Mouse (Mus musculus): Measurements from ENCODE around the gene Fam20a.

Gene Fam20a

DNA sequence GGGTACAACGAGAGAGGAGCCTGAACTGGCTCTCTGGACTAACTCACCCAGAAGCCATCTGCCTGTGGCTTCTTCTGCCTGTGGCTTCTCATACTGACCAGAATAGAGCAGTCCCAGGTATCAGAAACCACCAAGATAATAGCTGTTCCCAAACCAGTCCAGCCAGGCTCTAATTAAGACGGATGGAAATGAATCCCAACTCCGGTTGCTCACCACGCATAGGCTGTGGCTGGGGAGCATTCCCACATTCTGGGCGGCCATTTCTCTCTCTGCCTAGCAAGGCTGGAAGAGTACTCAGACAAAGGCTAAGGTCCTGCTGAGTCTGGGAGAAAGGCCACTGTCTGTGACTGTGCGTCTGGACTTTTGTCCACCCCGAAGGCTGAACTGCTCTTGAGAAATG is 5.1 kb downstream of the Fam20a start:
- no peak for DNase-seq (ENCODE audit: low spot score)

DNA sequence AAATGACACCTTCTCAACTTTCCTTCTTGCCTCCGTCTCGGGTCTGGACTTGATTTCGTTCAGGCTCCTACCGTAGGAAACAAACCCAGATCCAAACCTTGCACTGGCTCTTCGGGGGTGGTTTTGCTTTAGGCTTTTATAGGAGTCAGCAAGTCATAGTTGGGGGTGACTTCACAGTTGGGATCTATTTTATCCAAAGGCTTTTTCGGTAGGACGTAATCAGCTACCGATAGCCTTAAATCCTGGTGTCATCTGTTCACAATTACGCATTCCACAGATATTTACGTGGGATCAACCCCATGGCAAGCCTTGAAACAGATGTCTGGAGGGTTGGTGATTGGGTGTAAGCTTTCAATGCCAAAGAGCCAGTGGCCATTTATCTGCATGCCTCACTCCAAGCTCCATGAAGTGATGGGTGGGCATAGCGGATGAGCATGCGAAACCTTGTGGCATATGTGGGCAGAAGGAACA is 6.7 kb downstream of the Fam20a start:
- DNase-seq (ENCODE audit: low spot score) = no peak

GRCm38 (mm10) chr11:109714341-109715247 is 7.5 kb downstream of the Fam20a start:
- DNase-seq (ENCODE audit: low spot score) = no peak

DNA sequence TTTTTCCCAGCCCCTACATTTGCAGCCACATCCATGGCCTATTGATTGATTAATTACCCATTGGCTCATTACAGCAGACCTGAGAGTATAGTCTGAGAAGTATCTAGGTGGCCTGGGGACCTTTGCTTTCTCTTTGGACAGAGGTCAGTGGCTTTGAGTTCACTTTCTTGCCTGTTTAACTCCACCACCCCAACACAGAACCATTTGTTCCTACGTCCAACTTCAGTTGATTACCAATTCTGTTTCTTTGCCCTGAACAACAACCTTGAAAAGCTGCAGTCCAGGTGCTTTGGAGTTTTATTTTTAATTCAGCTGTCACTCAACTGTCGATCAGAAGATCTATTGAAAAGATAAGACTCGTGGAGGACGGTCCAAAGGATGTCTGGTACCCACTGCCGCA is 12.6 kb downstream of the Fam20a start:
- no peak for DNase-seq (ENCODE audit: low spot score)

DNA sequence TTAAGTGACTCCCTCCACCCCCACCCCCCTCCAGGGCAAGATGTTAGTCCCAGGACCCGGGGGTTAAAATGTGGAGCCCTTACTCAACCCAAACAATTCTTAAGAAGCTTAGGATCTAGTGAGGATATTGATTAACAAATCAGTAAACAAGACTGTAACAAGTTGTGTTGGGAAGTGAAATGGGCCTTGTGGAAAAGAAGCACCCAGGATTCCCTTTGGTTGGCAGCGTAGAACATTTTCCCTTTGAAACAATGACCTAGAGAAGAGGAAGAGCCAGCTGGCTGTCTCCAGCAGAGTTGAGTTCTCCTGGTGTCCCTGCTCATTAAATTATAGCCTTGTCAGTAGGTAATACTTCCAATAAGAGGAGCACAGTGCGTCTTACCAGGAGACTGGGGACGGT is 13.3 kb downstream of the Fam20a start:
- no peak for DNase-seq (ENCODE audit: low spot score)

- no peak for DNase-seq (ENCODE audit: low spot score)
These were observed 14.6 kb downstream of the Fam20a start for GRCm38 (mm10) chr11:109707442-109707841.

DNA sequence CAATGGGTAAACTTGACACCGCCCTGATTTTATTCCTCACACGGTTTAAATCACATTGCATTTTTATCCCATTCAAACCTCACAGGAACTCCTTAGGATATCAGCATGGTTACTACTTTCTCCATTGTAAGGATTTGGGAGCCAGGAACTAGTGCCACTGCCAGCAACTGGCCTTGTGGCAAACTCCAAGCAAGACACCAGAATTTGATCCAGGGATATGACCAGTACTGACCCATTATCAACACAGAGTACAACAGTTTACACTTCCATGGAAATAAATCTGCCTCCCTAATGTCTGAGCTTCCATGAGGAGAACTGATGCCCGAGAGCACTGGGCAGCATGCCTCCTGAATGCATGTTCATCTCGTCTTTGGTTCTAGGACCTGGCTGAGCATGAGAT is 15.5 kb downstream of the Fam20a start:
- DNase-seq (ENCODE audit: low spot score) = no peak

DNA sequence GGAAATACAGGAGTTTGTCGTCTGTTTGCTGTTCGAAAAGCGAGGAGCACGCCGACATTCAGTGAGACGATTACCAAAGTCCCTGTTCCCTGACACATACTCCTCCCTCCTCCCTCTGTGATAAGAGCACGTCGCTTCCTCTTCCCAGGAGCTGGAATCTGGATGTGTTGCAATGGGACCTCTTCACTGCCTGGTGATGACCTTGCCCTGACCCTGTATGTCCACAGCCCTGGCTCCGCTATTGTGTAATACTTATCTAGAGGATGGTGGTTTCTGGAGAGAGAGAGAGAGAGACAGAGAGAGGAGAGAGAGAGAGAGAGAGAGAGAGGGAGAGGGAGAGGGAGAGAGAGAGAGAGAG is 16.0 kb downstream of the Fam20a start:
- no peak for DNase-seq (ENCODE audit: low spot score)

DNA sequence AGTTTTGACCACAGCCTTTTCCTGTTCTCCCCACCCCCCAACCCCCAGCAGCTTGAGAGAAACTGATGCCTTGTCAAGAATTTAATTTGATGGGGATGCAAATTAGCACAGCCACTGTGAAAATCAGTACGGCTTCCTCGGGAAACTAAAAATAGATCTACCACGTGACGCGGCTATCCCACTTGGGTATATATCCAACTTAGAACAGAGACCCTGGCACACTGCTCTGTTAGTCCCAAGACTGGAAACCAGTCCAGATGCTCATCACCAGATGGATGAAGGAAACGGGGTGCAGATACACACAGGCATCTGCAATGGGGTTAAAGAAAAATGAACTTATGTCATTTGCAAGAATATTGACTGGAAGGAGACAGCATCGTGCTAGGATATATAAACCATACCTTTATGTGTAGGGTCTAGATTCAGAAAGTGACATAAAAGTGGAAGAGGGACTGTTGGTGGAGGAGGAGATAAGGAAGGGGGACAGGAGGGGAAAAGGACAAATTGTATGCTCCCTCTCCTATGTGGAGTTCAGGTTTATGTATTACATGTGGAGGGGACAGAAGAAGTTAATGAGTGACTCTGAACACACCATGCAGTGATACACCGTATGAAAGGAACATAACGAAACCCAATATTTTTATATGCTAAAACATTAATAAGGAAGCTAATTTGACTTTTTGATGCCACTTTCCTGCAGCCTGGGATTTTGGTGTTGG is 16.6 kb downstream of the Fam20a start:
- no peak for DNase-seq (ENCODE audit: low spot score)

DNA sequence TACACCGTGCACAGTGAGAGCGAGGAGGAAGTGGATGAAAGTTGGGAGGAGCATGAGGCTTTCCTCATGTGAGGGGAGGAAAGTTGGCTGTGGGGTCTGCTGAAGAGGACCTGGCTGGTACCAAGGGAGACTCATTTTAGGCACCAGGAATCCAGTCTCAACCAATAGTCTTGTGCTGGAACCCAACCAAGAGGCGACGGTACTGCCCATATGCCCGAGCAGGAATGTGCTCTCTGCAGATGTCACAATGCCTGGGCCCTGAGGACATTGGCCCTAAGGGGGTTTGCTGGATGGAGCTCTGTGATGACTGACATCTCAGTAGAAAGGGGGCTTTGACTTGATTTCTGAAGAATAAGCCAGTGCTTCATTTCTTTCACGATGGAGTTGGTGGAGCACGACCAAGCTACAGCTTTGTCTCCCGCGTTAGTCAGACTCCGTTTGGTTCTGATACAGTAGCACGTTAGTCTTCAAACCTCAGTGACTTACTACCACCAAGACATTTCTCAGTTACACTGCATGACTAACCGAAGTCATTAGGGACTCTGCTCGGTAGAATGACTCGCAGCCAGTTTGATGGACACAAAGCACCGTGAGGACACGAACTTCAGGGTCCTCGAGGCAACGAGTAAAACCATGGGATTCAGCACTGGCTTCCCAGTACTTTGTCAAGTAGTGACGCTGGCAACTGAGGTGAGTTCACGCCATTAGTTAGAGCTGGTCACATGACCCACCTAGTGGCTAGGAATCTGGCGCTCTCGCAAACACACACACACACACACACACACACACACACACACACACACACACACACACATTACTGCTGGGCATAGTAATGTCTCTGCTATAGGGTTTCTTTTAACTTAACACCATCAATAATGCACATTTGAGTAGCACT is 17.5 kb downstream of the Fam20a start:
- DNase-seq (ENCODE audit: low spot score) = no peak

DNA sequence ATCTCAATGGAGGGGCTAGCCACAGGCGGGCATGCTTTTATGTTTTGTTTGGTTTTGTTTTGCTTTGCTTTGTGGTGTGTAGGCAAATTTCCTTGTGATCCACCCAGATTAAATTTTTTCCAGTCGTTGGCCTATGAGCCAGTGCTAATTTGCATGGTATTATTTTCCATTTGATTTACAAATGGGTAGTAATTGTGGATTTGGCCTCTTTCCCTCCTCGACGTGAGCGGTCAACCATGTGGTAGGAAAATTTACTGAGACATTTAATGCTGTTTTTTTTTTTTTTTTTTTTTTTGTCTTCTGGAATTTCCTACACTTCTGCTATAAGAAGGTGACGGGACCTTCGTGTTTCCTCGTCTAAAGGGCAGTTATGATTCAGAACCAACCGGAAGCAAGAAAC is 18.2 kb downstream of the Fam20a start:
- no peak for DNase-seq (ENCODE audit: low spot score)

GRCm38 (mm10) chr11:109702031-109702815 is 19.9 kb downstream of the Fam20a start:
- DNase-seq (ENCODE audit: low spot score) = no peak

- no peak for DNase-seq (ENCODE audit: low spot score)
These were observed 21.3 kb downstream of the Fam20a start for GRCm38 (mm10) chr11:109700761-109701160.

- no peak for DNase-seq (ENCODE audit: low spot score)
These were observed 22.3 kb downstream of the Fam20a start for GRCm38 (mm10) chr11:109699784-109700183.

- no peak for DNase-seq (ENCODE audit: low spot score)
These were observed 23.3 kb downstream of the Fam20a start for GRCm38 (mm10) chr11:109698740-109699139.

DNA sequence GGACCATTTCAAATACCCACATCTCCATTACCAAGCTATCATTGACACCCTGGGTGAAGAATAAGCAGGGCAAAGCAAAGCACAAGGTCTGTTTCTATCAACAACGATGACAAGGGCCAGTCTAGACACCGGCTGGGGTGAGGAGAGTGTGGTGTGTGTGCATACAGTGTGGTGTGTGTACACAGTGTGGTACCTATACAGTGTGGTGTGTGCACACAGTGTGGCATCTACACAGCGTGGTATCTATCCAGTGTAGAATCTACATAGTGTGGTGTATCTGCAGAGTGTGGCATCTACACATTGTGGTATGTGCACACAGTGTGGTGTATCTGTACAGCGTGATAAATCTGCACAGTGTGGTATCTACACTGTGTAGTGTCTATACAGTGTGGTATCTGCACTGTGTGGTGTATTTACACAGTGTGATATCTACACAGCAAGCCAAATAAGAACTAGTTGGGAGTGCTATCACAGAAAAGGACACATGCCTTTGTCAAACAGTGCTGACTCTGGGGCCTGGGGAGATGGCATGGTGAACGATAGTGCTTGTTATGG is 24.9 kb downstream of the Fam20a start:
- no peak for DNase-seq (ENCODE audit: low spot score)

DNA sequence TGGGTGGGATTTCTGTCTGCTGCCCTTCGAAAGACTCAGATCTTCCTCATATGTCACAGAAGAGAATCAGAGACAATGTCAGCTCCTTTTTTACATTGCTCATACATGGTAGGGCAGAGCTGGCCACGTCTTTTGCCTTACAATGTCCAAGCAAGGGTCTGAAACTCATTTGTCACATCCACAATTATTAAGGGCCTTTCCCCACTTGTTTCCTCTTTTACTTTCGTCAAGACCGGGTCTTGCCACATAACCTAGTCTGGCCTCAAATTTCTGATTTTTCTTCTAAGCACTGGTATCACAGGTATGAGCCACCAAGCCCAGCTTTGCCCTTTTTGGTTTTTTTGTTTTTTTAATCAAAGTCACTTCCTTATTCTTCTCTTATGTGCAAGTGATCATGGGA is 25.6 kb downstream of the Fam20a start:
- DNase-seq (ENCODE audit: low spot score) = no peak

DNA sequence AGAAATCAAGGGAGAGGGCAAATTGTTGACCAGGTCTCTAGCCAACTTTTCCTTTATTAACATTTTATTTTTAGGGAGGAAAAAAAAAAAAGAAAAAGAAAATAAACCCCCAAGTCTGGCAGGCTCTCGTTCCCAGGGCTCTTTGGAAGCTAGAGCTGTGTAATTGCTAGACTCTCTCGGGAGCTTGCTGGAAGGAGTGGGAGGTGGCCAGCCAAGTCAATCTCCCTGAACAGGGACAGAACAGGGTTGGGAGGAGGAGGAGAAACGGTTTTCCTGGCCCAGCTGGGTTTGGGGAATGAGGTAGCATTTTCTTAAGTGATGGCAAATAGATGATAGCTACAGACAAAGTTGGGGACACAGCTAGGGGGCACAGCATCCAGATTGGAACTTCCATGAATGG is 29.3 kb downstream of the Fam20a start:
- no peak for DNase-seq (ENCODE audit: low spot score)

DNA sequence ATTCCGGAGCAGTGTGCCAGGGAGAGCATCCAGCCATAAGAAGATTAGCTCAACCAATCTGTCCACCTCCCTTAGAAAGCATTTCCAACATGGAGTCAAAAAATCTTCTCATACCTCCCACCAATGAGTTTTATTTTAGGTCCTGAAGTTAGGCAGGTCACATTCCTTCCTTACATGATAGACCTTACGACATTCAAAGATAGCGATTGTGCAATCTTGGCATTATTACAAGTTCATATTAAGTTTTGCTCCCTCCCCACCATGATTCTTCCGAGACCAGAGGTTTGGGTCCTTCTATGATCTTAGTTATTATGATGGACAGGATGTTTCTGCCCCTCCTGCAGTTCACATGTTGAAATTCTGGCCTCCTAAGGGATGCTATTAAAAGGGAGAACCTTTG is 32.5 kb downstream of the Fam20a start:
- no peak for DNase-seq (ENCODE audit: low spot score)

- no peak for DNase-seq (ENCODE audit: low spot score)
These were observed 39.9 kb downstream of the Fam20a start for GRCm38 (mm10) chr11:109682221-109682620.

DNA sequence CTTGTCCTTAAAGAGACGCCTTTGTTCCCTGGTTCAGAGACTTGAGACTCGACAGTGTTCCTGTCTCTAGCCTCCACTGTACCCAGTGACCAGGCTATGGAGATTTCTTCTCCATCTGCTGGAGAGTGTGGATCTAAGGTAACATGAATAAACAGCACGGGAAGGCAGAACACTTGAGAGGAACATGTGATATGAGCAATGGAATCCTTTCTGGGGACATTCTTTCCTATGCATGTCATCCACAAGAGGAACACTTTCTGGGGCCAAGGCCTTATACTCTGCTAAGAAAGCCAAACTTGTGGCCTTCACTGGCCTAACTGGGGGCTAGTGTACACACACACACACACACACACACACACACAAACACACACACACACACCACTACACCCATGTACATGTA is 40.5 kb downstream of the Fam20a start:
- no peak for DNase-seq (ENCODE audit: low spot score)
